Mouse (Mus musculus): ENCODE results near the gene Zfp62.

The Zfp62 gene

GRCm38 (mm10) chr11:49205080-49205590, 2.0 kb downstream of the Zfp62 start:
- no peak for DNase-seq (ENCODE audit: low spot score)

GRCm38 (mm10) chr11:49207495-49207894, 4.4 kb downstream of the Zfp62 start:
- no peak for DNase-seq (ENCODE audit: low spot score)

- DNase-seq (ENCODE audit: low spot score), result no peak
Measured at GRCm38 (mm10) chr11:49212577-49212976, 9.5 kb downstream of the Zfp62 start.

- DNase-seq (ENCODE audit: low spot score), result no peak
Measured at GRCm38 (mm10) chr11:49213505-49213904, 10.4 kb downstream of the Zfp62 start.

- DNase-seq (ENCODE audit: low spot score), result no peak
Measured at GRCm38 (mm10) chr11:49219271-49219670, 16.2 kb downstream of the Zfp62 start.

GRCm38 (mm10) chr11:49224455-49224854, 21.4 kb downstream of the Zfp62 start:
- DNase-seq (ENCODE audit: low spot score), result no peak

GRCm38 (mm10) chr11:49232781-49233180, 29.7 kb downstream of the Zfp62 start:
- DNase-seq (ENCODE audit: low spot score), result no peak

- no peak for DNase-seq (ENCODE audit: low spot score)
Measured at GRCm38 (mm10) chr11:49235459-49236207, 32.5 kb downstream of the Zfp62 start.

GRCm38 (mm10) chr11:49236891-49237290, 33.8 kb downstream of the Zfp62 start:
- DNase-seq (ENCODE audit: low spot score), result no peak

GRCm38 (mm10) chr11:49237532-49237931, 34.4 kb downstream of the Zfp62 start:
- DNase-seq (ENCODE audit: low spot score), result no peak

GRCm38 (mm10) chr11:49240310-49240709, 37.2 kb downstream of the Zfp62 start:
- no peak for DNase-seq (ENCODE audit: low spot score)

GRCm38 (mm10) chr11:49240874-49241273, 37.8 kb downstream of the Zfp62 start:
- no peak for DNase-seq (ENCODE audit: low spot score)

- no peak for DNase-seq (ENCODE audit: low spot score)
Measured at GRCm38 (mm10) chr11:49241471-49241870, 38.4 kb downstream of the Zfp62 start.

- no peak for DNase-seq (ENCODE audit: low spot score)
Measured at GRCm38 (mm10) chr11:49242944-49243626, 40.0 kb downstream of the Zfp62 start.

- peak; percentile 86 for DNase-seq (ENCODE audit: low spot score)
Measured at GRCm38 (mm10) chr11:49243727-49244594, 40.9 kb downstream of the Zfp62 start, which contains the start of gene Mgat1. TSS of gene Mgat1 (plus strand) at chr11:49244191.

- DNase-seq (ENCODE audit: low spot score), result no peak
Measured at GRCm38 (mm10) chr11:49244595-49244930, 41.5 kb downstream of the Zfp62 start.

GRCm38 (mm10) chr11:49245176-49245575, 42.1 kb downstream of the Zfp62 start:
- DNase-seq (ENCODE audit: low spot score), result no peak

- no peak for DNase-seq (ENCODE audit: low spot score)
Measured at GRCm38 (mm10) chr11:49245634-49246415, 42.7 kb downstream of the Zfp62 start.

GRCm38 (mm10) chr11:49246523-49246922, 43.4 kb downstream of the Zfp62 start:
- DNase-seq (ENCODE audit: low spot score), result no peak

- no peak for DNase-seq (ENCODE audit: low spot score)
Measured at GRCm38 (mm10) chr11:49247255-49247654, 44.2 kb downstream of the Zfp62 start.

GRCm38 (mm10) chr11:49248226-49248973, 45.3 kb downstream of the Zfp62 start:
- DNase-seq (ENCODE audit: low spot score), result no peak

Data from ovary, postnatal 14 days (tissue).